Mouse (Mus musculus): ENCODE measurements around the gene Skap2. TPM values are rescaled to one million over a fixed set of nuclear protein-coding genes. Genes with fewer than 3 reads are reported as not detected.

Gene Skap2
- polyA plus RNA-seq, 1 experiment from 2014 or later: 10.5 TPM

DNA sequence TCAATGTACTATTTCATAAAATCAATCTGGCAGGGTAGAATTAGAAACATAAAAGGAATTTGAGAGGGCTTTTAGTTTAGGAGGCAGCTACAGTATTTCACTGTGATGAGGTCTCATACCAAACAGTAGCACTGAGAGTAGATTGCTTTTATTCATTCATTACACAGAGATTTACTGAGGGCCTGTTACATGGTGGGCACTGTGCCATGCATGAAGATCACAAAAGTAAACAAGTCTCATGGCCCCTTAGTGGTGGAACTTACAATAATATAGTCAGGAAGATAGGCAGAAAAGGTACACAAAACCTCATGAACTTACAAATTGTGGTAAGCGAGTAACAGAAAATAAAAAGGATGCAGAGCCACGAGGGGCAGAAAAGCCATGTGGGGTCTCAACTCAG is 67.4 kb downstream of the Skap2 start:
- no peak overlapping the region for H3K27ac ChIP-seq (replicated peaks; ENCODE audit: low read depth, low read length)
- no peak overlapping the region for H3K9ac ChIP-seq (replicated peaks; ENCODE audit: low read length)
- no peak overlapping the region for H3K4me2 ChIP-seq (ENCODE audit: low read depth, low read length)
- no peak for DNase-seq (ENCODE audit: low spot score)
- 86% methylated on average over 2 of the region's 2 CpGs for WGBS
- no peak overlapping the region for H3K4me3 ChIP-seq (ENCODE audit: low read depth, low read length)
- no peaks in the 10 kb centered on the region for H3K9me3 ChIP-seq (replicated peaks; ENCODE audit: control insufficient read depth, low read length)
- ATAC-seq (replicated peaks; ENCODE audit: insufficient number of reproducible peaks, low FRiP score, low TSS enrichment, low read depth): no peak
- no peaks in the 10 kb centered on the region for H3K27me3 ChIP-seq (ENCODE audit: control insufficient read depth, insufficient read depth, low read length)
- no peaks in the 10 kb centered on the region for H3K36me3 ChIP-seq (replicated peaks; ENCODE audit: control insufficient read depth, insufficient read depth, low read depth, low read length)
- H3K4me1 ChIP-seq (ENCODE audit: control insufficient read depth, insufficient read depth, low read length): no peaks in the 10 kb centered on the region

DNA sequence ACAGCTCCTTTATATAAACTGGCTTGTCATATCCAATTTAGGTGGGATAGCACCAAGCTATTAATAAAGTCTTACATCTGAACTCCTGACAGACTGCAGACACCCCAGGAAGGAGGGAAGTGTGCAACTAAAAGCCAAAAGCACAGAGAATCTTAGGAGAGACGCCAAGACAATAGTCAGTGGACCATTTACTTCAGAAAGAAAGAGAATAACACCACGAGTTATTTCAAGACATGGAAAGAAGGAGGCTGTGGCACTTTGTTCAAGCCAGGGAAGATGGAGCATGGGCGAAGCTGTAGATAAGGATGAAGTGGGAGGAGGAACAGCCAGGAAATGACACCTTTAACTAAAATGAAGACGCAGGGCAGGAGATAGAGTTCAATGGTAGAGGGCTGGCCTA is 78.4 kb downstream of the Skap2 start:
- H3K27me3 ChIP-seq (ENCODE audit: control insufficient read depth, insufficient read depth, low read length): no peaks in the 10 kb centered on the region
- no peak for DNase-seq (ENCODE audit: low spot score)

DNA sequence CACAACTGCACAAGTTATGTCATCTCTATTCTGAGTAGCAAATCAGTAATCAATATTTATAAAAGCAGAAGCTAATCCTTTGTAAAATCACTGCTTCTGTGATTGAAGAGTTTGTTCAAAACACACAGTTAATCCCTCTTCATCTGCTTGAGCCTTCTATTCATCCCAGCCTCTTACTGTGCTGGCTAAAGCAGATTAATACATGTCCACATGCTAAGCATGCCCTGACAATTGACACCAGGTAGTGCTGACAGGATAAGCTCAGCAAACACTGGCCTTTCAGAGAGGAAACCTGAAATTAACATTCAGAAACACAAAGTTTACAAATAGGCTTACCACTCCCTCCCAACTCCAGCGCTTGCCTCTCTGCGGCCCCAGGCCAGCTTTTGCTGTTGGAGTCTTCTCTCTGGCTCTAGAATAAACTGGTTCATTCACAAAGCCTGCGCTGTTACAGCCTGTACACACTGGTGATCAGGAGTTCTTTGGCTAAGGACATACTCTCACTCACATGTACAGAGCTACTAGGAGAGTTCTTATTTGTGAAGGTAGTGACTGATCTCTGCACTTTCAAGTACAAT is 79.2 kb downstream of the Skap2 start:
- ATAC-seq (replicated peaks; ENCODE audit: insufficient number of reproducible peaks, low FRiP score, low TSS enrichment, low read depth) (no peak), DNase-seq (ENCODE audit: low spot score) (peak; percentile 30)
- Histone ChIP-seq H3K9me3 (replicated peaks; ENCODE audit: control insufficient read depth, low read length) (no peaks in the 10 kb centered on the region), H3K4me3 (ENCODE audit: low read depth, low read length) (no peak overlapping the region), H3K4me2 (ENCODE audit: low read depth, low read length) (no peak overlapping the region), H3K4me1 (ENCODE audit: control insufficient read depth, insufficient read depth, low read length) (no peaks in the 10 kb centered on the region), H3K27ac (replicated peaks; ENCODE audit: low read depth, low read length) (no peak overlapping the region), H3K36me3 (replicated peaks; ENCODE audit: control insufficient read depth, insufficient read depth, low read depth, low read length) (no peaks in the 10 kb centered on the region), H3K27me3 (ENCODE audit: control insufficient read depth, insufficient read depth, low read length) (no peaks in the 10 kb centered on the region), H3K9ac (replicated peaks; ENCODE audit: low read length) (no peak overlapping the region)
- 34% methylated on average over 3 of the region's 3 CpGs for WGBS

More for the DNA sequence above, 78.4 kb downstream of the Skap2 start:
- Histone ChIP-seq H3K4me1 (ENCODE audit: control insufficient read depth, insufficient read depth, low read length) (no peaks in the 10 kb centered on the region), H3K4me2 (ENCODE audit: low read depth, low read length) (no peak overlapping the region), H3K36me3 (replicated peaks; ENCODE audit: control insufficient read depth, insufficient read depth, low read depth, low read length) (no peaks in the 10 kb centered on the region), H3K9me3 (replicated peaks; ENCODE audit: control insufficient read depth, low read length) (no peaks in the 10 kb centered on the region), H3K4me3 (ENCODE audit: low read depth, low read length) (no peak overlapping the region), H3K27ac (replicated peaks; ENCODE audit: low read depth, low read length) (no peak overlapping the region), H3K9ac (replicated peaks; ENCODE audit: low read length) (no peak overlapping the region)
- no peak for ATAC-seq (replicated peaks; ENCODE audit: insufficient number of reproducible peaks, low FRiP score, low TSS enrichment, low read depth)
- WGBS: 78% methylated on average over 4 of the region's 4 CpGs

DNA sequence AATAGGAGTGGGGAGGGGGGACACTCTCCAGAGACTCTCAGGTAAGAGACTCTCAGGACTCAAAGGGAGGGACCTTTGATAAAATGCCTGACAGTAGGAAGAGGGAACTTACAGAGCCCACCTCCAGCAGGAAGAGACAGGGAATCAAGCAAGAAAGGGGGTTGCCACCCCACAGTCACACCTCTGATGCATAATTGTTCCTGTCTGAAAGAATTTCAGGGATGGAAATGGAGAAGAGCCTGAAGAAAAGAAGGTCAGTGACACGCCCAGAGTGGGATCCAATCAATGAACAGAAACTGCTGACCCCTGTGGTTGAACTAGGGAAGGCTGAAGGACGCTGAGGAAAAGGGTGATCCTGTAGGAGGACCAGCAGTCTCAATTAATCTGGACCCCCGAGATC is 85.2 kb downstream of the Skap2 start:
- H3K9me3 ChIP-seq (replicated peaks; ENCODE audit: control insufficient read depth, low read length): no peaks in the 10 kb centered on the region
- no peak overlapping the region for H3K4me2 ChIP-seq (ENCODE audit: low read depth, low read length)
- H3K27me3 ChIP-seq (ENCODE audit: control insufficient read depth, insufficient read depth, low read length): no peaks in the 10 kb centered on the region
- 53% methylated on average over 3 of the region's 3 CpGs for WGBS
- no peak overlapping the region for H3K4me3 ChIP-seq (ENCODE audit: low read depth, low read length)
- ATAC-seq (replicated peaks; ENCODE audit: insufficient number of reproducible peaks, low FRiP score, low TSS enrichment, low read depth) (no peak), DNase-seq (ENCODE audit: low spot score) (no peak)
- no peaks in the 10 kb centered on the region for H3K36me3 ChIP-seq (replicated peaks; ENCODE audit: control insufficient read depth, insufficient read depth, low read depth, low read length)
- H3K4me1 ChIP-seq (ENCODE audit: control insufficient read depth, insufficient read depth, low read length): no peaks in the 10 kb centered on the region
- H3K9ac ChIP-seq (replicated peaks; ENCODE audit: low read length): no peak overlapping the region
- H3K27ac ChIP-seq (replicated peaks; ENCODE audit: low read depth, low read length): no peak overlapping the region

DNA sequence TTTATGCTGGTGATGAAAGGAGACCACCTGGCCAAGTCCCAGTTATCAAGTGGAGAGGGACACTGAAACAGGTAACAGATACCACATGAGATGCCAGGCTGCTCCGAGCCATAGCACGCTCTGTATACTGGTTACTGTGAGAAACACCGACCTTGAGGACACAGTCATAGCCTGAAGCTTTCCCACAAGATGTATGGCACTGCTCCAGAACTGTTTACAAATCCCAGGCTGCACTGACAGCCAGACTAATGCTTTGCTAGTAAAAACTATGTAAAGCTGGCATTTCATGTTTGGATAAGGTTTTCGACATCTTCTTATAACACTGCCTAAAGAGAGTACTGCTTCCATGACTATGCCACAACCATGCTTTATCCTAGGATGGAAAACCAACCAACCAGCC is 90.5 kb downstream of the Skap2 start:
- WGBS: 83% methylated on average over 4 of the region's 4 CpGs
- no peaks in the 10 kb centered on the region for H3K27me3 ChIP-seq (ENCODE audit: control insufficient read depth, insufficient read depth, low read length)
- DNase-seq (ENCODE audit: low spot score): no peak

DNA sequence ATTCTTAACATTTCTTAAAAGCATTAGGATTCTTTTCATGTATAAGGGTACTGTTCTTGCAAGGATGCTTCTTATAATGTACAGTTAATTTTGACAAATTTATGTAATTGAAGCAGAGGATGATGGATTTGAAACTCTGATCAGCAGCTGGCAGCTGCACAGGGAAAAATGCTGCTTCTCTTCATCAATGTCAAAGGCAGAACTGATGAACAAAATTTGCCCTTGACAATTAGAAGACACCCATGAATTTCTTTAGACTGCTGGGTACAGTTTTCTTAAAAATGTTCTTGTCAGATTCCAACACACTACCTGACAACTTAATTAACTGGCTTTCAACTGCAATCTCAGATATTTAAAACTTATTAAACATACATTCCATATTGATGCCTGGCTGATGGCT is 103.9 kb downstream of the Skap2 start:
- no peaks in the 10 kb centered on the region for H3K36me3 ChIP-seq (replicated peaks; ENCODE audit: control insufficient read depth, insufficient read depth, low read depth, low read length)
- H3K9ac ChIP-seq (replicated peaks; ENCODE audit: low read length): no peak overlapping the region
- H3K27ac ChIP-seq (replicated peaks; ENCODE audit: low read depth, low read length): no peak overlapping the region
- H3K9me3 ChIP-seq (replicated peaks; ENCODE audit: control insufficient read depth, low read length): no peaks in the 10 kb centered on the region
- H3K4me1 ChIP-seq (ENCODE audit: control insufficient read depth, insufficient read depth, low read length): no peaks in the 10 kb centered on the region
- no peak overlapping the region for H3K4me2 ChIP-seq (ENCODE audit: low read depth, low read length)
- no peak for ATAC-seq (replicated peaks; ENCODE audit: insufficient number of reproducible peaks, low FRiP score, low TSS enrichment, low read depth)
- no peak for DNase-seq (ENCODE audit: low spot score)
- H3K27me3 ChIP-seq (ENCODE audit: control insufficient read depth, insufficient read depth, low read length): no peaks in the 10 kb centered on the region
- H3K4me3 ChIP-seq (ENCODE audit: low read depth, low read length): no peak overlapping the region

More for the DNA sequence above, 90.5 kb downstream of the Skap2 start:
- no peak overlapping the region for H3K9ac ChIP-seq (replicated peaks; ENCODE audit: low read length)
- H3K9me3 ChIP-seq (replicated peaks; ENCODE audit: control insufficient read depth, low read length): no peaks in the 10 kb centered on the region
- no peak for ATAC-seq (replicated peaks; ENCODE audit: insufficient number of reproducible peaks, low FRiP score, low TSS enrichment, low read depth)
- H3K4me2 ChIP-seq (ENCODE audit: low read depth, low read length): no peak overlapping the region
- H3K4me1 ChIP-seq (ENCODE audit: control insufficient read depth, insufficient read depth, low read length): no peaks in the 10 kb centered on the region
- H3K36me3 ChIP-seq (replicated peaks; ENCODE audit: control insufficient read depth, insufficient read depth, low read depth, low read length): no peaks in the 10 kb centered on the region
- H3K4me3 ChIP-seq (ENCODE audit: low read depth, low read length): no peak overlapping the region
- no peak overlapping the region for H3K27ac ChIP-seq (replicated peaks; ENCODE audit: low read depth, low read length)

DNA sequence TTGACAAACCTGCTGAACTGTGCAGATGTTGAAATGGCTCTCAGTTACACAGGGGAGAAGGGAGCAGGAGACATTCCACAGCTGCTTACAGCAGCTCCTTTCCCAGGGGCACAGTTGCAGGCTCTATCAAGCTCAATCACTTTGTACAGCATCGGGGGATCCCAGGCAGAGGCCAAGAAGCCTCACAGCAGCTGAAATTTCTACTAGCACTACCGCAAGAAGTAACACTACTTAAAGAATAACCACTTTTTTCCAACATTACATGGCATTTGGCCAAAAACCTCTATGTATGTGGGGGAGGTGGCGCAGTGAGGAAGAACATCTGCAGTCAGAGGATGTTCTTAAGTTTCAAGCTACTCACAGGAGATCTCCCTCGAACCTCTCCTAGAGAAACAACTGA is 106.7 kb downstream of the Skap2 start:
- no peaks in the 10 kb centered on the region for H3K9me3 ChIP-seq (replicated peaks; ENCODE audit: control insufficient read depth, low read length)
- no peak overlapping the region for H3K9ac ChIP-seq (replicated peaks; ENCODE audit: low read length)
- DNase-seq (ENCODE audit: low spot score): peak; percentile 47
- H3K4me1 ChIP-seq (ENCODE audit: control insufficient read depth, insufficient read depth, low read length): no peaks in the 10 kb centered on the region
- no peak overlapping the region for H3K4me3 ChIP-seq (ENCODE audit: low read depth, low read length)
- ATAC-seq (replicated peaks; ENCODE audit: insufficient number of reproducible peaks, low FRiP score, low TSS enrichment, low read depth): 0 out of 2 replicates have a peak, but pooled peaks have one; percentile 52
- H3K27me3 ChIP-seq (ENCODE audit: control insufficient read depth, insufficient read depth, low read length): no peaks in the 10 kb centered on the region
- H3K36me3 ChIP-seq (replicated peaks; ENCODE audit: control insufficient read depth, insufficient read depth, low read depth, low read length): no peaks in the 10 kb centered on the region
- H3K4me2 ChIP-seq (ENCODE audit: low read depth, low read length): no peak overlapping the region
- no peak overlapping the region for H3K27ac ChIP-seq (replicated peaks; ENCODE audit: low read depth, low read length)
- WGBS: 33% methylated on average over 4 of the region's 4 CpGs

DNA sequence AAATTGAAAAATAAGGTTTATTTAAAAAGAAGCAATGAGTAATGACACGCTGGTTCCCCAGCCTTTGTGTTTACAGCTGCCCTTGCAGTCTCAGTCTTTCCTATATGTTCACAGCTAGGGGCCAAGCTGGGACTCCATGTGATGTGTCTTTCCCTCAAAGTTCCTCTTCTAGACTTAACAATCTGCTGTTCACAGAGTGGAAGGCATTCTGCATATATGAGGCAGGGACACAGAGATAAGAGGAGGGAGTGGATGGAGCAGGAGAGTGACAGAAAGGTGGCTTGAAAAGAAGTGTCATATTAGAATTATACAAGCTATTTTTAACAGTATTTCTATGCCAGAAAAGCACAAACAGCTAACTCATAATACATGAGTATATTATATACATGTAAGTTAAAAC is 110.8 kb downstream of the Skap2 start:
- Histone ChIP-seq H3K4me1 (ENCODE audit: control insufficient read depth, insufficient read depth, low read length) (no peaks in the 10 kb centered on the region), H3K27ac (replicated peaks; ENCODE audit: low read depth, low read length) (no peak overlapping the region), H3K9me3 (replicated peaks; ENCODE audit: control insufficient read depth, low read length) (no peaks in the 10 kb centered on the region), H3K4me2 (ENCODE audit: low read depth, low read length) (no peak overlapping the region), H3K4me3 (ENCODE audit: low read depth, low read length) (no peak overlapping the region), H3K27me3 (ENCODE audit: control insufficient read depth, insufficient read depth, low read length) (no peaks in the 10 kb centered on the region), H3K36me3 (replicated peaks; ENCODE audit: control insufficient read depth, insufficient read depth, low read depth, low read length) (no peaks in the 10 kb centered on the region), H3K9ac (replicated peaks; ENCODE audit: low read length) (no peak overlapping the region)
- 91% methylated on average over 1 of the region's 1 CpGs for WGBS
- ATAC-seq (replicated peaks; ENCODE audit: insufficient number of reproducible peaks, low FRiP score, low TSS enrichment, low read depth): no peak
- DNase-seq (ENCODE audit: low spot score): no peak
